Mouse (Mus musculus): ENCODE measurements around the gene Srpk2. TPM values are rescaled to one million over a fixed set of nuclear protein-coding genes. Genes with fewer than 3 reads are reported as not detected.
A peak's percentile ranks its signal among the peaks of the same experiment; 100 is the strongest.

Gene Srpk2
- polyA plus RNA-seq, 1 experiment from 2014 or later, result 124 TPM

DNA sequence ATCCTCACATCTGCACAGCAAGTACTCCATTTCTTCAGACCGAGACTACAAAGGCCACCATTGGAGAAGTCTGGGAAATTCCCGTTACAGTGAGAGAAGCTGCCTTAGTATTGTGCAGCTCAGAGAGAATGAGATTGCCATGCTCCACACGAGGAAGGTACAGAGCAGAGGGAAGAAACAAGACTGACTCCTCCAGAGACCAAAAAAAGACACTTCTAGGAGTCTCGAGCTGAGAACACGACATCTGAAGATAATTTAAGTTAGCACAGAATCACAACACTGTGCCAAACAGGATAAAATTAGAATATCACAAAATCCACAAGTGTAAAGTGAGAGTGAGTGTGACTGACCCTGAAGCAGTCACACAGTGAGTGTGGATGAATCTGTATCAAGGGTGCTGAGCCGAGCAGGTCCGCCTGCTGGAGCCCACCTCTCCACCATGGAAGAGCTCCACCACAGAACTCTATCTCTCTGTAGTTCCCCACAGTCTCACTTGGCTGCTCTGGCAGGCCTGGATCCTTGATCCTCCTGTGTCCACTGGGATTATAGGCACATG, 152.8 kb downstream of the Srpk2 start:
- ATAC-seq (ENCODE audit: low read depth), result no peak
- 87% methylated on average over 7 of the region's 7 CpGs for WGBS
- Histone ChIP-seq H3K4me2 (ENCODE audit: low read depth, low read length) (no peak overlapping the region), H3K9me3 (ENCODE audit: control insufficient read depth, low read length) (no peaks in the 10 kb centered on the region), H3K27ac (ENCODE audit: low read depth, low read length) (no peak overlapping the region), H3K4me1 (ENCODE audit: control insufficient read depth, insufficient read depth, low read length) (no peaks in the 10 kb centered on the region), H3K9ac (replicated peaks; ENCODE audit: low read depth, low read length) (no peak overlapping the region), H3K27me3 (ENCODE audit: control insufficient read depth, insufficient read depth, low read length) (no peaks in the 10 kb centered on the region), H3K36me3 (ENCODE audit: control insufficient read depth, insufficient read depth, low read length) (peaks cover 11% of the 10 kb centered on the region), H3K4me3 (ENCODE audit: low read depth, low read length) (no peak overlapping the region)

- no peak overlapping the region for H3K4me3 ChIP-seq (ENCODE audit: low read depth, low read length)
- no peak for ATAC-seq (ENCODE audit: low read depth)
- no peak overlapping the region for H3K27ac ChIP-seq (ENCODE audit: low read depth, low read length)
- WGBS, result 96% methylated on average over 6 of the region's 6 CpGs
- no peaks in the 10 kb centered on the region for H3K9me3 ChIP-seq (ENCODE audit: control insufficient read depth, low read length)
- no peak overlapping the region for H3K4me2 ChIP-seq (ENCODE audit: low read depth, low read length)
- no peaks in the 10 kb centered on the region for H3K27me3 ChIP-seq (ENCODE audit: control insufficient read depth, insufficient read depth, low read length)
- no peaks in the 10 kb centered on the region for H3K4me1 ChIP-seq (ENCODE audit: control insufficient read depth, insufficient read depth, low read length)
- peaks cover 14% of the 10 kb centered on the region for H3K36me3 ChIP-seq (ENCODE audit: control insufficient read depth, insufficient read depth, low read length)
- H3K9ac ChIP-seq (replicated peaks; ENCODE audit: low read depth, low read length), result no peak overlapping the region
These were observed 153.3 kb downstream of the Srpk2 start for GRCm38 (mm10) chr5:23531100-23531499.

DNA sequence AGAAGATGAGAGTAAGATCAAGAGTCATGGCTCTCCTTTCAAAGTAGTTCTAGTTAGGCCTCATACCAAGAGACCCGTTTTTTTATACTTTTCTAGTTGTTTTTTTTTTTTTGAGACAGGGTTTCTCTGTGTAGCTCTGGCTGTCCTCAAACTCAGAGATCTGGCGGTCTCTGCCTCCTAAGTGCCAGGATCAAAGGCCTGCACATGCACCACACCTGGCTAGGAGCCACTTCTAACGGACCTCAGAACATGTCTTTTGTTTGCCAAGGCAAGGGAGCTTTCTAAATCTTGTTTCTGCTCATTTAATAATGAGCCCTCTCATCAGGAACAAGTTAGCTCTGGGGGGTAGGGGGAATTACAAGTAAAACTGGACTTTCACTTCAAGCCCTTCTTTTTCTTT, 159.8 kb downstream of the Srpk2 start:
- no peaks in the 10 kb centered on the region for H3K27me3 ChIP-seq (ENCODE audit: control insufficient read depth, insufficient read depth, low read length)
- H3K9me3 ChIP-seq (ENCODE audit: control insufficient read depth, low read length), result no peaks in the 10 kb centered on the region
- WGBS, result 85% methylated on average over 3 of the region's 3 CpGs
- peaks cover 30% of the 10 kb centered on the region for H3K36me3 ChIP-seq (ENCODE audit: control insufficient read depth, insufficient read depth, low read length)
- no peak for ATAC-seq (ENCODE audit: low read depth)
- no peak overlapping the region for H3K4me3 ChIP-seq (ENCODE audit: low read depth, low read length)
- no peak overlapping the region for H3K27ac ChIP-seq (ENCODE audit: low read depth, low read length)
- H3K9ac ChIP-seq (replicated peaks; ENCODE audit: low read depth, low read length), result no peak overlapping the region
- H3K4me1 ChIP-seq (ENCODE audit: control insufficient read depth, insufficient read depth, low read length), result no peaks in the 10 kb centered on the region
- no peak overlapping the region for H3K4me2 ChIP-seq (ENCODE audit: low read depth, low read length)

GRCm38 (mm10) chr5:23523936-23524335, 160.5 kb downstream of the Srpk2 start:
- H3K4me3 ChIP-seq (ENCODE audit: low read depth, low read length), result no peak overlapping the region
- no peaks in the 10 kb centered on the region for H3K27me3 ChIP-seq (ENCODE audit: control insufficient read depth, insufficient read depth, low read length)
- ATAC-seq (ENCODE audit: low read depth), result no peak
- peaks cover 1% of the 10 kb centered on the region; the same call in 1 of the 2 replicates for H3K4me1 ChIP-seq (ENCODE audit: control insufficient read depth, insufficient read depth, low read length)
- 75% methylated on average over 3 of the region's 3 CpGs for WGBS
- H3K9me3 ChIP-seq (ENCODE audit: control insufficient read depth, low read length), result no peaks in the 10 kb centered on the region
- no peak overlapping the region for H3K4me2 ChIP-seq (ENCODE audit: low read depth, low read length)
- H3K36me3 ChIP-seq (ENCODE audit: control insufficient read depth, insufficient read depth, low read length), result peaks cover 30% of the 10 kb centered on the region
- no peak overlapping the region for H3K9ac ChIP-seq (replicated peaks; ENCODE audit: low read depth, low read length)
- no peak overlapping the region for H3K27ac ChIP-seq (ENCODE audit: low read depth, low read length)

DNA sequence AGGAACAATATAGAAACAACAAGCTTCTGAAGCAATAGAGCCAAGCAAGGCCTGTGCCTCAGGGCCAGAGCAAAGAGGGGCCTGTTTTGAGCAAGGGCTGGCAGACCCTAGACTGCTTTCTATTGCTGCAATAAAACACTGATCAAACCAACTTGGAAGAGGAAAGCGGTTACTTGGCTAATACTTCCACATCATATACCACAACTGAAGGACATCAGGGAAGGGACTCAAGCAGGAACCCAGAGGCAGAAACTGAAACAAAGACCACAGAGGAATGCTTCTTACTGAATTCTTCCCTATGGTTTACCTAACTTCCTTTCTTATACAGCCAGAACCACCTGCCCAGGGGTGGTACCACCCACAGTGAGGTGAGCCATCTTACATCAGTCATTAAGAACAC, 162.8 kb downstream of the Srpk2 start:
- Histone ChIP-seq H3K9ac (replicated peaks; ENCODE audit: low read depth, low read length) (no peak overlapping the region), H3K36me3 (ENCODE audit: control insufficient read depth, insufficient read depth, low read length) (peaks cover 22% of the 10 kb centered on the region), H3K9me3 (ENCODE audit: control insufficient read depth, low read length) (no peaks in the 10 kb centered on the region), H3K4me2 (ENCODE audit: low read depth, low read length) (no peak overlapping the region), H3K4me1 (ENCODE audit: control insufficient read depth, insufficient read depth, low read length) (peaks cover 6% of the 10 kb centered on the region; the same call in 1 of the 2 replicates), H3K27ac (ENCODE audit: low read depth, low read length) (no peak overlapping the region), H3K27me3 (ENCODE audit: control insufficient read depth, insufficient read depth, low read length) (no peaks in the 10 kb centered on the region), H3K4me3 (ENCODE audit: low read depth, low read length) (no peak overlapping the region)
- ATAC-seq (ENCODE audit: low read depth), result no peak
- WGBS, result 58% methylated on average over 1 of the region's 1 CpGs

- H3K9me3 ChIP-seq (ENCODE audit: control insufficient read depth, low read length), result no peaks in the 10 kb centered on the region
- WGBS, result 97% methylated on average over 3 of the region's 3 CpGs
- no peak for ATAC-seq (ENCODE audit: low read depth)
These were observed 164.7 kb downstream of the Srpk2 start for GRCm38 (mm10) chr5:23519679-23520078.

DNA sequence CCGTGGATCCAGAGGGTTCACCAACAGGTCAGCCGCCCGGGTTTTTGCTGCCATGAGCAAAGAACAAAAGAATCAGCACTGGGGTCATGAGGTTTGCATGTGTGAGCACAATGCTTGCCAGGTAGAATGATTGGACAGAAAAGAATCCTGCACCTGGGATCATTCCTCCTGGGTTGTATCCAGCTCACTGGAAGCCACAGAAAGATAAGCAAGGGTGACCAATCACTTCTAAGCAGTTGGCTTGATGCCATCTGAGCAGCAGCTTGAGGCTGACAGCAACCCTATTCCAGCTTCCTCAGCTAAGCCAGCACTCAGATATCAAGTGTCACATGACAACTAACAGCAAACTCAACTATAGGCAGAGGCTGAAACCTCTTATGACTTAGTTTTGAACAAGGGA, 165.7 kb downstream of the Srpk2 start:
- H3K27ac ChIP-seq (ENCODE audit: low read depth, low read length), result no peak overlapping the region
- 45% methylated on average over 3 of the region's 3 CpGs for WGBS
- ATAC-seq (ENCODE audit: low read depth), result peak; percentile 50; the same call in 1 of the 2 replicates

More at GRCm38 (mm10) chr5:23519679-23520078, 164.7 kb downstream of the Srpk2 start:
- Histone ChIP-seq H3K4me2 (ENCODE audit: low read depth, low read length) (no peak overlapping the region), H3K4me3 (ENCODE audit: low read depth, low read length) (no peak overlapping the region), H3K9ac (replicated peaks; ENCODE audit: low read depth, low read length) (no peak overlapping the region), H3K4me1 (ENCODE audit: control insufficient read depth, insufficient read depth, low read length) (peaks cover 6% of the 10 kb centered on the region; the same call in 1 of the 2 replicates), H3K27me3 (ENCODE audit: control insufficient read depth, insufficient read depth, low read length) (no peaks in the 10 kb centered on the region), H3K27ac (ENCODE audit: low read depth, low read length) (no peak overlapping the region), H3K36me3 (ENCODE audit: control insufficient read depth, insufficient read depth, low read length) (peaks cover 18% of the 10 kb centered on the region)

GRCm38 (mm10) chr5:23517839-23518238, 166.6 kb downstream of the Srpk2 start:
- H3K36me3 ChIP-seq (ENCODE audit: control insufficient read depth, insufficient read depth, low read length), result peaks cover 26% of the 10 kb centered on the region
- no peak overlapping the region for H3K9ac ChIP-seq (replicated peaks; ENCODE audit: low read depth, low read length)
- no peak overlapping the region for H3K27ac ChIP-seq (ENCODE audit: low read depth, low read length)
- H3K27me3 ChIP-seq (ENCODE audit: control insufficient read depth, insufficient read depth, low read length), result no peaks in the 10 kb centered on the region
- WGBS, result 67% methylated on average over 4 of the region's 4 CpGs
- H3K9me3 ChIP-seq (ENCODE audit: control insufficient read depth, low read length), result no peaks in the 10 kb centered on the region
- peaks cover 6% of the 10 kb centered on the region; the same call in 1 of the 2 replicates for H3K4me1 ChIP-seq (ENCODE audit: control insufficient read depth, insufficient read depth, low read length)
- H3K4me3 ChIP-seq (ENCODE audit: low read depth, low read length), result no peak overlapping the region
- no peak for ATAC-seq (ENCODE audit: low read depth)
- H3K4me2 ChIP-seq (ENCODE audit: low read depth, low read length), result no peak overlapping the region

More for the DNA sequence above, 165.7 kb downstream of the Srpk2 start:
- H3K4me1 ChIP-seq (ENCODE audit: control insufficient read depth, insufficient read depth, low read length), result peaks cover 6% of the 10 kb centered on the region; the same call in 1 of the 2 replicates
- no peak overlapping the region for H3K4me2 ChIP-seq (ENCODE audit: low read depth, low read length)
- no peaks in the 10 kb centered on the region for H3K9me3 ChIP-seq (ENCODE audit: control insufficient read depth, low read length)
- no peak overlapping the region for H3K9ac ChIP-seq (replicated peaks; ENCODE audit: low read depth, low read length)
- no peak overlapping the region for H3K4me3 ChIP-seq (ENCODE audit: low read depth, low read length)
- H3K27me3 ChIP-seq (ENCODE audit: control insufficient read depth, insufficient read depth, low read length), result no peaks in the 10 kb centered on the region
- peaks cover 21% of the 10 kb centered on the region for H3K36me3 ChIP-seq (ENCODE audit: control insufficient read depth, insufficient read depth, low read length)

DNA sequence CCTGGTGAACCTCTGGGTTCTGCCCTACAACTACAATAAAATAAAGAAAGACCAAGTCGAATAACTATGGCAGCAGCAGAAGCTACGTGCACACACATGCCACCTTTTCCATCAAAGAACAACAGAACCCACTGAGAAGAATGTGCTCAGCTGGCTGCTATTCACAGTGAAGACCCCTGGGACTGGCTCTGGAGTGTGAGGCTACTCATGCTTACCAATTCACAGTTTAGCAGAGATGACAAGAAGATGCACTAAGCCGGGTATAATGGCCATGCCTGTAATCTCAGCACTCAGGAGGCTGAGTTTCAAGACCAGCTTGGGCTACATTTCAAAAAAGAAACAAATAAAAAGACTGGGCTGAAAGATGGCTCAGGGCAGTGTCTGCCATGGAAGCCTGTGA, 167.5 kb downstream of the Srpk2 start:
- Histone ChIP-seq H3K27ac (ENCODE audit: low read depth, low read length) (no peak overlapping the region; the same call in 1 of the 2 replicates), H3K4me2 (ENCODE audit: low read depth, low read length) (no peak overlapping the region), H3K9me3 (ENCODE audit: control insufficient read depth, low read length) (no peaks in the 10 kb centered on the region), H3K27me3 (ENCODE audit: control insufficient read depth, insufficient read depth, low read length) (no peaks in the 10 kb centered on the region), H3K36me3 (ENCODE audit: control insufficient read depth, insufficient read depth, low read length) (peaks cover 21% of the 10 kb centered on the region), H3K4me3 (ENCODE audit: low read depth, low read length) (no peak overlapping the region), H3K9ac (replicated peaks; ENCODE audit: low read depth, low read length) (no peak overlapping the region), H3K4me1 (ENCODE audit: control insufficient read depth, insufficient read depth, low read length) (peaks cover 6% of the 10 kb centered on the region; the same call in 1 of the 2 replicates)
- ATAC-seq (ENCODE audit: low read depth), result no peak
- WGBS, result 43% methylated on average over 3 of the region's 3 CpGs
